Mouse (Mus musculus): ENCODE measurements around the gene Kncn.

Kncn gene

GRCm38 (mm10) chr4:115878828-115879227 is 5.4 kb upstream of the Kncn start:
- no peak for DNase-seq (ENCODE audit: low spot score in 2 of 2)

DNA sequence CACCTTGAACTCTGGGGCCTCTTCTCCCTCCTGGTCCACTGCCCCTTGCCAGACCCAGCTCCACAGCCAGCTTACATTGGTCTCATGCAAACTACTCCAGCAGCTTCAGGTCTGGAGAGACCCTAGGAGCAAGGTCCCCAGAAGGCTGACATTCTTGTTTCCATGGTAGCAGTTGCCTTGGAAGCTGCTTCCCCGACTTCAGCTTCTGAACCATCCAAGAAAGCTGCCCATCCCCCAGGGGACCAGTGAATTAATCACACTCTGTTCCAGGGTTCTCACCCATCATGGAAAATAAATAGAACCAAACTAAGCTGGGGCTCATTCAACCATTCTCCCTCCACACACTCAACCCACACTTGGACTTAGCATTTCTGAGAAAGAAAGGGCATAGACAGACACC is 3.0 kb upstream of the Kncn start:
- no peak for DNase-seq (ENCODE audit: low spot score in 2 of 2)

DNA sequence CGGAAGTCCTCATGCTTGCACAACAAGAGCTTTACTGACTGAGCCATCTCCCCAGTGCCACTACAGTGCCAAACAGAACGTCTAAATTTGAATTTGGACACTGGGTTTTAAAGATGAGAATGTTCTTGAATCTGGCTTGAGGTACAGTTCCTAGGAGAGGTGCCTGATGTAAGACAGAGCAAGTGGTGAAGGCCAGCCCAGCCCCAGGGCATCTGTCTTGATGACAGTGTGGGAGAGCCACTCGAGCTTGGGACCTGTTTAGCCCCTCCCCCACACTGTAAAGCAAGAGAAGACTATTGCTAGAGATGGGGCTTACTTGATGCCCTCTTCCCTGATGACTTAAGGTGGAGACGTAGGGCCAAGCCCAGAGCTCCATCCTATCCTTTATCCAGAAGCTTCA is 2.0 kb upstream of the Kncn start:
- DNase-seq (ENCODE audit: low spot score in 2 of 2): no peak

GRCm38 (mm10) chr4:115885846-115886245 is 1.6 kb downstream of the Kncn start:
- no peak for DNase-seq (ENCODE audit: low spot score in 2 of 2)

DNA sequence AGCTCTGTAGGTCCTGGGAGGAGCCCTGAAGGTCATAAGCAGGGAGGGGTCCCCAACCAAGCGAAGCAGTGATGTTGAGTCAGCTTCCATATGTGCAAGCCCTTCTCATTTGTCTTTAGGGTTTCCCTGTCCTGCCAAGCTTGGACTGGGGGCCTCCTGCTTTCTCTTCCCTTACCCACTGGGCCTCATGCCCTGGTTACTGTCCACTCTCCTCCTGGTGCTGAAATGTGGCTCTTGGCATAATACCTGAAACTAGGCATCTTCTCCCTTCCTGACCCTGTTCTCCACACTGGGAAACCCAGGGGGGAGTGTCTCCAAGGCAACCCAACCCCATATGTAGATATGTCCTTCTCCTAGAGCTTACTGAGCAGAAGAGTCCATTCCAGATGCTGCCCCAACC is 2.7 kb downstream of the Kncn start:
- DNase-seq (ENCODE audit: low spot score in 2 of 2): no peak

GRCm38 (mm10) chr4:115890066-115890465 is 5.9 kb downstream of the Kncn start:
- DNase-seq (ENCODE audit: low spot score in 2 of 2): no peak

GRCm38 (mm10) chr4:115890553-115890952 is 6.4 kb downstream of the Kncn start, which contains the start of gene 6430628N08Rik:
Gene 6430628N08Rik, plus strand, starts transcription at chr4:115890665.
- DNase-seq (ENCODE audit: low spot score in 2 of 2): no peak

GRCm38 (mm10) chr4:115894281-115894680 is 10.1 kb downstream of the Kncn start:
- no peak for DNase-seq (ENCODE audit: low spot score in 2 of 2)

- no peak for DNase-seq (ENCODE audit: low spot score in 2 of 2)
Measured at GRCm38 (mm10) chr4:115897901-115898631, 13.9 kb downstream of the Kncn start.

GRCm38 (mm10) chr4:115902816-115903215 is 18.6 kb downstream of the Kncn start:
- DNase-seq (ENCODE audit: low spot score in 2 of 2): peak; percentile 53 to 68

- DNase-seq (ENCODE audit: low spot score in 2 of 2): no peak
Measured at GRCm38 (mm10) chr4:115904375-115904774, 20.2 kb downstream of the Kncn start.

DNA sequence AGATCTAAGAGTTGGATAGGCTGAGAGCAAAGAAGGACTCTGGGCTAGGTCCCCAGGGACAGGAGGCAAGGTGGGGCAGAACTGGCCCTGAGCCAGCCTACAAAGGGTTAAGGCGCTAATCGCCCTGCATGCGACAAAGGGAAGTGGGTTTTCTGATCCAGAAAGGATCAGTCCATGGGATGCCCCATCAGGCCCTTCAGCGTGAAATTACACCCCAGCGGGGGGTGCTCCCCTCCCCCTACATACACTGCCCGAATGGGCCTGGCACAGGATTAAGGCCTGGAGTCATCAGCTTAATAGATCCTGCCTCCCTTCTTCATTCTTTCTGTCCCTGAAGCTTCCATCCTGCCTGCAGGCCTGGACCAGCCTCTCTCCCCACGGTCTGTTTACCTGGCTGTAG is 21.5 kb downstream of the Kncn start:
- no peak for DNase-seq (ENCODE audit: low spot score in 2 of 2)

DNA sequence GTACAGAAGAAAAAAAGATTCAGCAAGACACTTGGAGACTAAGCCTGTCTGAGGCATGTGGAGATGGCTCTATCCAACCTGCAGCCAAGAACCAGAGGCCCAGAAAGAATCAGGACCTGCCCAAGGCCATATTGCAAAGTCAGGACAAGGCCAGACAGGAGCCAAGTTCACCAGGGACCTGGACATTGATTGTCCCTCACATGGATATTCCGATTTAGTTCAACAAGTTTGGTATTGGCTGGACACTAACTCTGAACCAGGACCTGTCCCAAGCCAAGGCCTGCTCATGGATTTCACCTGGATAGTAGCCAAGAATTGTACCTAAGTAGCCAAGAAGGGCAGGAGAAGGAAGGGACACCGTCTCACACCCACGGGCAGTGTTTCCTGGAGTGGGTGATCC is 22.6 kb downstream of the Kncn start:
- no peak for DNase-seq (ENCODE audit: low spot score in 2 of 2)

- DNase-seq (ENCODE audit: low spot score in 2 of 2): no peak
Measured at GRCm38 (mm10) chr4:115907994-115908393, 23.8 kb downstream of the Kncn start.

DNA sequence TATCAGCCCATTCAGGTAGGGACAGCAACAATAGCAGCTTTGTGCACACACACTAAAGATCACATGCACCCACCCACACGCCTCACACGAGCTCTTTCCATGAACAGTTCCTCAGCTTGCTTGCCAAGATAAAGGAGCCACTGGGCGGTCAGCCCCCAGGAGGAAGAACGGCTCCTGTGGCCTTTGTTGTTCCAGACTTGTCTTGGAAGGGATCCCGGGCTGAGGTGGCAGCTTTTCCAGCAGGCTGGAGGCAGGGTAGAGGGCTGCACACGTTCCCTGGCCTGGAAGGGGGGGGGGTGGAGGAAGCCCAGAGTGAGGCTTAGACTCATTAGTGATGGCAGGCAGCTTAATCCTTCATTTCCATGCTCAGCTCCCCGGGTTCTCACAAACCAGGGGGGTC is 24.4 kb downstream of the Kncn start:
- DNase-seq (ENCODE audit: low spot score in 2 of 2): no peak

DNA sequence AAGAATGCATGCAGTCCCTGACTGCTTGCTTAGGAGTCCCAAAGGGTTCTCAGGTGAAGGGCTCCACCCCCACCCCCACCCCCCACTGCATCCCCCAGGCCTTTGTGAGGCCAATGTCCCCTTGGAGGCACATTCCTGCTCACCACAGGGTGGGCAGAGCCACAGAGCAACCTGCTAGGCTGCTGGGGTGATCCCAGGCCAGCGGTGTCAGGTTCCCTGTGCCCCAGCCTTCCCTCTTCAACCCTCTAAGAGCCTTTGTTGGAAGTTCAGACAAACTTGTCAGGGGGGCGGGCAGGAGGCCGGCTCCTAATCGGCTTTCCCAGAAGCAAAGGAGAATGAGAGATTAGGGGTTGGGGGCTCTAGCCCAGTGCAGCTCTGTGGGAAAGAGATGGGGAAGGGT is 27.4 kb downstream of the Kncn start:
- no peak for DNase-seq (ENCODE audit: low spot score in 2 of 2)

DNA sequence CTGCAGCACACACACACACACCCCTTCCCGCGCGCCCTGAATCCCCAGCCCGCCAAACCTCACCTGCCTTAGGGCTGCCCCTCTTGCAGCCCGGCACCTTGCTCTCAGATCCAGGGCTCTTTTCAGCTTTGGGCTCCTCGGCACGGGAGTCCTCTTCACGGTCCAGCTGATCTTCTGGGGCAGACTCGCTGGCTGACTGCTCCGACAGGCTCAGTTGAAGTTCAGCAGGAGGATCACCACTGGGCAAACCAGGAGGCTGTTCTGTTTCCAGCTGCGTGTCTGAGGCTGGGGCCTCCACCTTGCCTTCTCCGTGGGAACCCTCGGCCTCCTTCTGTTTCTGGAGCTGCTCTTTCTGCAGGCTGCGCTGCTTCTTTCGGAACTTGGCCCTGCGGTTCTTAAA is 35.7 kb downstream of the Kncn start:
- no peak for DNase-seq (ENCODE audit: low spot score in 2 of 2)

DNA sequence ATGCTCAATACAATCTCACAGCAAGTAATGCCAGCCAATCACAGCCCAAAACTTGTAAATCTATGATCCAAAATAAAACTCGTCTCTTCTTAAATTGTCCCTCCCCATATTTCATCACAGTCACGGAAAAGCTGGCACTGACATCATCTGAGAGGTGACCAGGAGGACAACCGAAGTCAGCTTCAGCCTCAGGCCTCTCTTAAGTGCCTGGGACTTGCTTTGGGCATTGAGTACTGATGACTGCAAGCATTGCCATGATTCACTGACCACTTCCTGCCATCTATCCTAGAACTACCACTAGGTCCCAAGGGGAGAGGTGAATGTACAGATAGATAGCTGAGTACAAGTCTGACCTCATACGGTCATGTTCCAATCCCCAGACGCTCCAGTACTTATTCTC is 38.5 kb downstream of the Kncn start:
- no peak for DNase-seq (ENCODE audit: low spot score in 2 of 2)

DNA sequence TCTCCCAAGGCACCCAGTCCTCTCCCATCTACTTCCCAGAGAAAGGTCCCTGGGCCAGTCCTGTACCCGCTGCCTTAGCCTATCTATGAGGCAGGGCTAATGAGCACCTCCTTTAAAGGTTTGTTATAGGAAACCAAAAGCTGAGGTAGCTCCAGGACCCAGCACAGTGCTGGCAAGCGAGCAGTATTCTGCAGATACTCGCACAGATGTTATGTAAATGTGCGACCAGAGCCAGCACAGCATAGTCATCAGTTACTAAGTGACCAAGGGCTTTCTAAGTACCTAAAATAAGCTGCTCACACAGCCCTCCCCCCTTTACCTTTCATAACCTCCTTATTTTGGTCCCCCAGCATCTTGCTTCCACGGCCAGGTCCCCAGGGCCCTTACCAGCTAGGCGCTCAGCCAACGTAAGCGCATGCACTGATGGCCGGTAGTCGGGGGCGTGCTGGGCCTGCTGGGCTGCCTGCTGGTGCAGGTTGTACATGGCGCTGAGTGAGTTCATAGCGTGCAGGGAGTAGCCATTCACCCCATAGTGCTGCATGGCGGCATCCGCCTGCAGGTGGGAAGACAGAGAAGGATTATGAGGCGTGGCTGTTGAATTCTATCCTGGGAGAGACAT is 39.2 kb downstream of the Kncn start:
- no peak for DNase-seq (ENCODE audit: low spot score in 2 of 2)

DNA sequence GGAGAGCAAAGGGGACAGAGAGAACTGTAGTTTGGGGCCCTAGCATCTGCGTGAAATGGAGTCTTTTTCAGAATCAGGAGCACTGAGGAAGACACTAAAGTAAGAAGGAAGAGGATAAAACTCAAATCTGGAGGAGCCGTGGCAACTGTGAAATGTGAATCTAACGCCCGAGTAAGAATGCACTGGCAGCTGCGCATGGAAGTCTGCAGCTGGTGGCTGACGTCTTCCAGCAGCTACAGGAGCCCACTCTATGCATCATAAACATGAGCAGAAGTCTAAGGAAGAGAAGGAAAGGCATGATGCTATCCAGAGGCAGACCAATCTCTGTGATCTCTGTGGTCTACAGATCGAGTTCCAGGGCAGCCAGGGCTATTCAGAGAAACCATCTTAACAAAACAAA is 43.4 kb downstream of the Kncn start:
- DNase-seq (ENCODE audit: low spot score in 2 of 2): no peak

- DNase-seq (ENCODE audit: low spot score in 2 of 2): no peak
Measured at GRCm38 (mm10) chr4:115931556-115932088, 47.4 kb downstream of the Kncn start.

- no peak for DNase-seq (ENCODE audit: low spot score in 2 of 2)
Measured at GRCm38 (mm10) chr4:115935835-115936581, 51.8 kb downstream of the Kncn start.

DNA sequence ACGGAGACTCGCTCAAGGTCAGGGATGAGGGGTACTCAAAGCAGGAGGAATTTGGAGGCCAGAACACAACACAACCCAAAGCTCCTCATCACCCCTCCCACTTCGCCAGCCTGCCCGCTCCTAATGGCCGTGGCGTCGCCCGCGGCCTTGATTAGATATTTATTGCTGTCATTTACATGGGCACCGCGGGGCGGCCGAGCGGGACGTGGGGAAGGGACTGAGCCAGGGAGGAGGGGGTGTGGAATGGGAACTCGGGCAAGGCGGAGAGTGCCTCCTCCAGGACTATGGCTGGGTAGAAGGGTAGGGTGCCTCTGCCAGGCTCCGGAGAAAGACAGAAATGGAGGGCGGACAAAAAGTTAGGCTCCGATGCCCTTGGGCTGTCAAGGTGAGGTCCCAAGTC is 52.4 kb downstream of the Kncn start:
- DNase-seq (ENCODE audit: low spot score in 2 of 2): no peak
